Mouse (Mus musculus): ENCODE results near the gene Capn2.

The Capn2 gene

DNA sequence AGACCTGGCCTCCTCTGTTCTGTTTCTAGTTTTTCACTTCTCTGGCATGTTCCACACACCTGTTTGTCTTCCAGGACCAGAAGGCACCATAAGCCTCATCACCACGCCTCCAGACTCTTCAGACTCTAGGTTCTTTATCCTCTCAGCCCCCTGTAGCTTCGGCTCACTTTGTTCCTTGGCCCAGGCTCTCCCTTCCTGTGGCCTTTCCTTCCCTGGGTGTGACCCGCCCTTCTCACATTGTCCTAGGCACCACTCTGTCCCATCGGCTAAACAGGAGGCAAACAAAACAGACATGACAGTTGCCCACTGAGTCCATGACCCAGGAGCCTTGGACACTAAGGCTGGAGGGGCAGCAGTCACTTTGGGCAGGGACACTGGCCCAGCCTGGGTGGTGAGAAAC, 17.2 kb downstream of the Capn2 start:
- DNase-seq: no peak

DNA sequence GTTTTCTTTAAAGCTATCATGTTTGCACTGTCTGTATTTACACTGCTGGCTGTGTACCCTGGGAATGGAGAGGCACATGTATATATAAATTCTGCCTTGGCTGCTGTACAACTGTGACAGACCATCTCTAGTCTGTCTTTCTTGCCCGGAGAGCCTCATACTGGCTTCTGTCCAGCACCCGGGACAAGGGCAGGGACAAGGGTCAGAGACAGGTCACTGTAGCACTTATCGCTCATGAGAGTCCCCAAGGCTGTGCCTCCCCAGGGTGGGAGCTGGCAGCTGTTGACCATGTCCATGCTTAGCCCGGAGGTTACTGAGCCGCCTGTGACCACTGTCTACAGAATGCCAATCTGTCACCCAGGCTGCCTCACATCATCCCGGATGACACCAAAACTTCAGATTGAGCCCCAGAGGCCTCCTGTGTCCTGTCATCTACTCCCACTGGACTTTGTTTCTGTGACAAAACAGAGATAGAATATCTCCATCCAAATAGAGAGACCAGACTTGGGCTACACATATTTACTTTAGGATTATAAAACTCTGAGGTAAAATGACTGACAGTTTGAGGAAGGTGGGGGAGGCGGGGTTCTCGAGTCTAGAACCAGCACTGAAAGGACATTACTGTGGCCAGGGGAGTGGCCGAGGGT, 17.8 kb downstream of the Capn2 start:
- no peak for DNase-seq

DNA sequence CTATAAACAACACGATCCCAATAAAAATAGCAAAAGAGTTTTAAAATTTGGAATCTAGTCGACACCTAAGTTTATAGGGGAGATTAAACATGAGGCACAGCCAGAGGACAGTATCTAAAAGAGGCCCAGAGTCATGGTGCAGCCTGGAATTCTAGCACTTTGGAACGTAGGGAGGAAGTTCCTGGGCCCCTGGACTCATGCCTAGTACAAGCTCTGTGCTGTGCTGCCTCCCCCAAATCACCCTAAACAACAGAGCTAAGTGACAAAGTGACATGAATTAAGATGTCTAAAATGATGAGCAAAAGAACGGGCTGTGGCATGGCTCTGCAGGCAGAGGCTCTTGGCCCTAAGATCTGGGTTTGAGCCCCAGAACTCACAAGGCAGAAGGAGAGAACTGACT, 19.7 kb downstream of the Capn2 start:
- no peak for DNase-seq

DNA sequence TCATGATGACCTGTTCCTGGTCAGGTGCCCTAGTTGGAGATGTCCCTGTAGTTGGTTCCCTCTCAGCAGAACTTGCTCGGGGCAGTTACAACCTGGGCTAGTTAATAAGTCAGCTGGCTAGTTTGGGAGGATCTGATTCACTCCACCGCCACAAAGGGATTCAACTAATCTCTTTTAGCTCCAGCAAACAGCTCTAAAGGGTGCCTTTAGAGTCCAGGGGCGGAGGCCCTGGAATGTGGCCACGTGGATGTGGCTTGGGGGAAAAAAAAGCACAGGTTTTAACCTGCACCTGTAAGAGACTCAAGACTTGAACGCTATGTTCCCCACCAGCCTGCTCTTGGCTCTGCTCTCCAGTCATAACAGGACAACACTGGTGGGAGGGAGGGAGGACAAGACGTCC, 20.7 kb downstream of the Capn2 start:
- no peak for DNase-seq

DNA sequence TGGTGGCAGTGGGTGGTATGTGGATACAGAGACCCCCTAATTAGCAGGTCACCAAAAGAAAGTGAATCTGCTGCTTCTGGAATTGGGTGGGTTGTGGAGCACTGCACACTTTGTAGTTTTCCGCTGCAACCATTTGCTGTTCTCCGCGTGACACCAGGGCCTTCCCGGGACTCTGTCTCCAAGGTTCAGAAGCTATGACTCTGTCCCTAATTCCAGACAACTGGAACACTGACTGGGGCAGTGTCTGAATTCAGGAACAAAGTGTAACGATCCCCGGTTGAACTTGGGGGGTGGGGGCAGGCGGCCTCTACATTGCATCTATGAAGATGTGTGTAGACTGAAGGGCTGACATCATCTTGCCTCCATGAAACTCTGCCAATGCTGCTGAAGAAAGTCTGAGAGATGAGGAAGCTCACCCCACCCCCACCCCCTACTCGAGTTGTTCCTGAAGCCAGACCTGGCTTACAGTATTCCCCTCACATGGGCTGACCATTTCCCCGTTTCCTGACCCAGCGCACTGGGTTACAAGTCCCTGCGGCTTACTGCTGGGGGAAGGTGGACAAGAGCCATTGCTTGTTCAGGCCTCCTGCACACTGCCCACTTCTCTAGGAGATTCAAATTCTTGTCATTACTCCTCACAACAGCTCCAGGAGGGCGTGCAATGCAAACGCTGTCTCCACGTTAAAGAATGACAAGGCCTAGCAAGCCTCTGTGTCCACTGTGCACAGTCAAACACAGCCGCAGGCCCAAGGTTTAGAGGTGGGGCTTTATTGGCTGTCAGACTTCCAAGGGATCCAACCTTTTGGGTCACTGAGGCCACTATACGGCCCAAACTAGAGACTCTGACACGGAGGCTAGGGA, 22.9 kb downstream of the Capn2 start:
- DNase-seq: no peak

DNA sequence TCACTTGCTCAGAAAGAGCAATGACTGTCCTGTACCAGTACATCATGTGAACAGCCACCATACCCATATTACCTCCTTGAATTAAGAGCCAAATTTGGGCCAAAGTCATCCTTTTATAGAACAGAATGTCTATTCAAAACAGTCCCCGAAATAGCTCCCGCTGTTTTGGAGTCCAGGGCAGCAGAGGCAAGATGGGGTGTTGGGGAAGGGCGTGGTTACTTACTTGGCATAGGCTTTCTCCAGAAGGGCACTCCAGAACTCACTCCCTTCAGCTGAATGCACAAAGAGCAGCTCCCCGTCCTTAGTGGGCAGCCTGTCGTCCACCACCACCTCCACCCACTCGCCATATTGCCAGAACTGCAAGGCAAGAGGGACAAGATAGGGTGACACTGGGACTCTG, 25.6 kb downstream of the Capn2 start:
- DNase-seq: no peak

DNA sequence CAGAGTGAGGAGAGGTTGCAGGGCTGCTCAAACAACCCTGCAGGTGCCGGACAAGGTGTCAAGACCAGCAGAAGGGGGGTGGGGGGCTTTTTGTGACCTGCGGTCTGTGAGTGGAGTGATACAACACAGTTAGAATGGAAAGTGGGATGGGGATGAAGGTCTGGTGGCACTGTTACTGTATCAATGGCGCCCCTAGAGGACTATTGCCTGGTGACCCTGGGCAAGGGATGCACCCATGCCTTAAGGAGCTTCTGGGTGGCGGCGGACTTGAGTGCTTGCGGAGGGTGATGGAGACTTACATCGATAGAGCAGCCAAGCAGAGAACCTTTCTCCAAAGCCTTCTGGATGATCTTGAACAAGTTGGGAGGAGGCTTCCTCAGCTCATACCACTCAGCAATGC, 26.8 kb downstream of the Capn2 start:
- DNase-seq: no peak

DNA sequence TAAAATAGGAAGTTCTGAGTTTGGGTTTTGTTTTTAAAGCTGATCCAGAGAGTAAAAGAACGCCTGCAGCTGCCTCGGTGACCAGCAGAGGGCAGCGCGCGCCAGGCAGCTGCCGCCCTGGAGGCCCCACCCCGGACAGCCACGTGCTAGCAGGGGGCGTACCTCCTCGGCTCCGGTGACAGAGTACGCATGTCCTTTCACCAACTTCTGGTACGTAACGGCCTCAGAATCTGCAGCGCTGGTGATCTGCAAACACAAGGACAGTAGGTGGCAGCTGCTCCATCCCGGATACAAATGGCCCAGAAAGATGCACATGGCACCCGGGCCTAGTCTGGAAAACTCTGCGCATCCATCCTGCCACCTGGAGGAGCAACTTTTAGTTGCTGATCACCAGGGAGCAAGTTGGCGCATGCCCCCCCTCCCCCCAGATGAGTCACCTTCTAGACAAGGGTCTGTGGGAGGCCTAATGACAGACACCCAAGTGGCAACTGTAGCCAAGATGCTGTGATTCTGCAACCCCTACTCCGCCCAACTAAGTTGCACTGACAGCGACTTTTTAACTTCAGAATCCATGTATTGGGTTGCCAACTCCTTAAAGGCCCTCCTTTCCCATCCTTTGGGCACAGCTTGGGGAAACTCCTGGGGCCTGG, 27.5 kb downstream of the Capn2 start:
- peak; percentile 90 for DNase-seq

DNA sequence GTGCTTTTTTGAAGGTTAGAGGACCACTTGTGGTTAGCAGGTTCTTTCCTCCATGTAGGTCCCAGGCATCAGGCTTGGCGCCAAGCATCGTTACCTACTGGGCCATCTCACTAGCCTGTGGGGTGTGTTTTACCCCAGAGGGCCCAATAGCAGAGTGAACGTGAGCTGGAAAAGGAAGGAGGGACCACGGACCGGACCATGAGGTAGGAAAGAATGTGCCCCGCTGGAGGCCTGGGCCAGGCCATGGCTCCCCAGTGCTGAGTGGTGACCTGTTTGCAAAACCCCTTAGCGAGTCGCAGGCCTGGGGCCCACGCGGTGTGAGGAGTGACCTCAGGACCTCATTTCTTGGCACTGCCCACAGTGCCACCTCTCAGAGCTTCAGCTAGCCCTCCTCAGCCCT, 28.9 kb downstream of the Capn2 start:
- DNase-seq: no peak

DNA sequence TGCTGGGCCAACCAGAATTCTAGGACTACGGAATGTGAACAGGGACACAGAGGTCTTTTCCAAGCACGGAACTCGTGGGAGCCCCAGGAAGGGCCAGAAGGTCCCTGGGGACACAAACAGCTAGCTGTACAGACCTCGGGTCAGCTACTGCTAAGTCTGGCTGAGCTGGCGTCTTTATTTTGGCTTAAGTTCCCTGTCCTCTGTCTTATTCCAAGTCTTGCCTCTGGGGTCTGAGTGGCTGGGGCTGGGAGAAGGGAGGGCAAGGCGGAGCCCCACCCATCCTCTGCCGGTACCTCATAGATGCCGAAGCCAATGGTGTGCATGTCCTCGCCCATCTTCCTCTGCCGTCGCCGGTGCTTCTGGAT, 33.5 kb downstream of the Capn2 start:
- peak; percentile 25 for DNase-seq

DNA sequence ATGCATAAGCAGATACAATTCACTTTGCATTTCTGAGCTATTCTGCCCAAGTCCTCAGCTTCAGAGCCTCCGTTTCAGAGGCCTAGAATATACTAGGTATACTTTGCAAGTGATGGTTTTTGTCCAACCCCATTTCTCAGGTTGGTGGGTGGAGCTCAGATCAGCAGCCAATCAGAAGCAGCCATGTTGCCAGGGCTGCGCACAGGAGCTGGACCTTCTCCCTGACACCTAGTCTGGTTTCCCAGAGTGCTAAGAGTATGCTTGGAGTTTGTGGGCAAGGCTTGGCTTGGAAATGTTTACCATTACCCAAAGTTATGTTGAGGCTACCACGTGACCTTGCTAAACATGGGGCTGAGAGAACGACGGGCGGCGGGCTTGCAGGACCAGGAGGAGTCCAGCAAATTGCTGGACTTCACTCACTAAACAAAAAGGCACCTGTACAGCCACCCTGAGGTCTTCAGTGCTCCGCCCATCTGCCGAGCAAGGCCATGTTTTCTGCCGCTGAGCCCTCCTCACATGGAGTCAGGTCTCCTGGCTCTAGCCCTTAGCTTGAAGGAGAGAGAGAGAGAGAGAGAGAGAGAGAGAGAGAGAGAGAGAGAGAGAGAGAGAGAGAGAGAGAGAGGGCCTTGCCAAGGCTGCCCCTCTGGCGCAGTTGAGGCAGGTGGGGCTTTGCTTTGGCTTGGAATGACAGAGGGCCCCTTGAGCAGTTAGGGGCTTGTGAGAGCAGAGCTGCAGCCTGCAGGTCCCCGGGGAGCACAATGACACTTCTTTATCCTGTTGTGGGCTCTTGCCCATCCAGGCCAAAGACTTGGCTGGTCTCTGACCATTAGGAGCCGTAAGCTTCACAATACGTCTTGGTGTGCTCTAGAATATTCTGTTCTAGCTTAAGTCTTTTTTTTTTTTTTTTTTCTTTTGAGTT, 34.2 kb downstream of the Capn2 start:
- no peak for DNase-seq

DNA sequence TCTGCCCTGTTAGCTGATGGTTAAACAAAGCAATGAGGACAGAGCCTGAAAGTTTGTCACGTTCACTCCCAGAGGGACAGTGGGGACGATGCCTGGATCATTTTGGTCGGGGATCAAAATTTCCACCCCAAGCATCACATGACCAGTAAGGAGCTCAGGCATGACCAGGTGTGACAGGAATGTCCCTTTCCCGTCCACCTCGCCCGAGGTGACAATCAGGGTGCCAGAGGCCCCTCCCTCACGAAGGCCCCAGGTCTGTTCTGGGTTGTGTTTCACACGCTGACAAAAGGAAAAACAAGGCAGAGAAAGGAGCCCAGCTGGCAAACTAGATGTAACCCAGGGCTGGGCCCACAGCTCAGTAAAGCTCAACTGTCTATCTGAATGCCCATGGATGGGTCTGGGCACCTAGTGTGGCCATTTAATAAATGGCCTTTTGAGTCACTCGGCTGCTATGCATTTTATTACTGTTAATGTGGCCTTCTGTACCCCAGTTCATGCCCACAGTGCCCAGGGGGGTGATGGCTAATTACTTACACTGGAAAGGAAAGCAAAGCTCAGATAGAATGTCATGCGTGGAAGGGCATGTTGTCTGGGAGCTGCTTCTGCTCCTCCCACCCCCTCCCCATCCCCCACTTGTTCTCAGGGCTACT, 35.6 kb downstream of the Capn2 start:
- DNase-seq: no peak

DNA sequence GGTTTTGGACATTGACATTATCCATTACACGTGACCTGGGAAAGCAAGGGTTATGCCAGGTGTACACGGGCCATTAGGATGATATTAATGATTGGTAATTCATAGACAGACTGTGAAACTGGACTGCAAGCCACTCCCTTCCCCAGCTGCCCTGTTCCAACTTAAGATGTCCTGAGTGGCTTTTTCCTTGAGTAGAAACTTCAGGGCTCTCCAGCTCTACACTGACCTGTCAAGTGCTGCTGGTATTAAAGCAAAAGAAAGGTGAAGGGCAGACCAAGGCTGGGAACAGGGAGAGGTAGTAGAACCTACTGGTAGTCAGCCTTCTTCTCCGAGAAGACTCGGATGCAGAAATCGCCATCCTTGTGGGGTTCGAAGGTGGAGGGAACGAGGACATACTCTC, 36.3 kb downstream of the Capn2 start:
- DNase-seq: no peak

DNA sequence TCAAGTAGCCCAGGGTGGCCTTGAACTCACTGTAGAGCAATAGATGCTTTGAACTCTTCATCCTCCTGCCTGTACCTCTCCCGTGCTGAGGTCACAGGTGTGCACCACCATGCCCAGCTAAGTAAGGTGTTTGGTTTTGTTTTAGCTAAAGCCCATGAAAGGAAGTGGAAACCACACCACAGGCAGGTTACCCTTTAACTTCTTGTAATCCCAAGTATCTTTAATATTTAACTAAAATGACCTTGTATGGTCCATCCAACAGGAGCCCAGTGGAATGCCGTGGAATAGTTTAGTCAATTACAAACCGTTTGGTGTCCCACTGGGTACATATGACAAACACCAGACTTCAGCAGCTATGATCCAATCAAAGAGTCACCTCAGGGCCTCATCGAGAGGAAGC, 38.5 kb downstream of the Capn2 start:
- DNase-seq: no peak

DNA sequence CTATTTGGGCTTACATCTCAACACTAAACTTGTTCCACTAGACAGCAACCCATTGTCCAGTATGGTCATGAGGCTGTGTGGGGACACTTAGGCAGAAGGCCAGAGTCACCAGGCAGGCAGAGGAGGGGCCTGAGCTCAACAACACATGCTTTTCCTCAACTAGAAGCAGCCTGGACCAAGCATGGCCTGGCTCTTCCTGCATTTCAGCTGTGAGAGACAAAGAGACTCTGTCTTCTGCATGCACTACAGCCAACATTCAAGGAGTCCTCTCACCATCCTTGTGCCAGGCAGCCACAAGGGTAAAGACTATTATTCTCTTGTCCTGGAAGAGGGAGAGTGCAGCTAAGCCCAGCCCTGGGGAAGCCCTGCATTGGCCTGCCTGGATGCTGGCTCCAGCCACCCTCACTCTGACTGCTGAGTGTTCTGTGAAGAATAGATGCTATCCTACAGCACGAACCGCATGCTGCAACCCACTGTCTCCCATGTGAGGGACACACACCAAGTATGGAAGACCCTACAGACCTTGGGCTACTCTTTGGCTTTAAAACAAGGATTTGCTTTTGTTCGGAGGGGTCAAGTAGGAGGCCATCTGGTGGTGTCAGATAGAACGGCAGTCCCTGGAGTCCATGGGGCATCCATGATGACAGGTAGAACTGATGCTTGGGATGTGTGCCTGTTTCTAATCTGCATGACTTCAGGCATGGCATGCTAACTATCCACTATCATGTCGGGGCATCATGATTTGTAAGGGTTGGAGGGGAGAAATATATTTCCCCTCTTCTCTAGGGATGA, 42.2 kb downstream of the Capn2 start:
- DNase-seq: no peak

DNA sequence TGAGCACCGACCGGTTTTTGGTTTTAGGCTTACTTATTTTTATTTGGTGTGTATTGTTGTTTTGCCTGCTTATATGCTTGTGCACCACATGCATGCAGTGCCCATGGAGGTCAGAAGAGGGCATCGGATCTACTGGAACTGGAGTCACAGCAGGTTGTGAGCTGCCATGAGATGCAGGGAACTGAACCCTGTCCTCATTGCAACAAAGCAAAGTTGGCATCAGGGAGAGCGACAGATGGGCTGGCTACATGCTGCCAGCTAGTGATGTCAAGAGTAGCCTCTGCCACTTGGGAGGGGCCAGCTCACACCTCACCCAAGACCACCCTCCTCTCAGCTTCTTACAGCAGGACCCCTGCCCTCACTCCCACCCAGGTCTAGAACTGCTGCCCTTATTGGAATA, 51.4 kb downstream of the Capn2 start:
- no peak for DNase-seq

DNA sequence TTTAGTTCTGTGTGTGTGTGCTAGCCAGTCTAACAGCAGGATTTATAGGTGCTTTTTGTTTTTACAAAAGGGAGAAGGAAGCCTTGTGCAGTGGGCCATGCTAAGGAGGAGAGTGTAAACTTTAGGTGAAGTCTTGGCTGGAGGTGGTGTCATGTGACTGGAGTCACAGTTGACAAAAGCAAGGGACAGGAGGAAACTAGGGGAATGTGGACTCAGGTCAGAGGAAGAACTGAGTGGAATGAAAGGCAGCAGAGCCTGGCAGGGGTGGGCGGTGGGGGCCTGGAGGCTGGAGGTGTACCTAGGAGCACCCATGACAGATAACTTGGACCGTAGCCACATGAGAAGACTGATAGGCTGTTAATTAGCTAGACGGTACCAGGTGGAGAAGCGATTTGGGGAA, 52.1 kb downstream of the Capn2 start:
- no peak for DNase-seq

DNA sequence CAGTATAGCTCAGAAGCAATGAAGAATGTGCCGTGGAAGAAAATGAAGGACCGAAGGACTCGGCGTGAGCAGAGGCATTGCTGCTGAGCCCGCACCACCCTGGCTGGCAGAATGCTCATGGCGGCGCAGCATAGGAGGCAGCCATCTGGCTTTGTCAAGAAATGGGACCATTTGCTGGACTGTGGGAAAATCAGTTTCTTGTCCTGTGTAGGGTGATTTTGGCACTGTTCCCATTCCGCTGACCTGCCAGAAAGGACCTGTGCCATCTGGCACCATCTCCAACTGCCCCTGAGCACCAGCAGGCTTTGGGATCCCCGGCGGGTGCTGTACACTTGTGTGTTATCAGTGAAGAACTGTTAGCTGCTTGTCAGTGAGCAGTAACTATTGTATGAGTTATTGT, 55.6 kb downstream of the Capn2 start:
- DNase-seq: no peak

DNA sequence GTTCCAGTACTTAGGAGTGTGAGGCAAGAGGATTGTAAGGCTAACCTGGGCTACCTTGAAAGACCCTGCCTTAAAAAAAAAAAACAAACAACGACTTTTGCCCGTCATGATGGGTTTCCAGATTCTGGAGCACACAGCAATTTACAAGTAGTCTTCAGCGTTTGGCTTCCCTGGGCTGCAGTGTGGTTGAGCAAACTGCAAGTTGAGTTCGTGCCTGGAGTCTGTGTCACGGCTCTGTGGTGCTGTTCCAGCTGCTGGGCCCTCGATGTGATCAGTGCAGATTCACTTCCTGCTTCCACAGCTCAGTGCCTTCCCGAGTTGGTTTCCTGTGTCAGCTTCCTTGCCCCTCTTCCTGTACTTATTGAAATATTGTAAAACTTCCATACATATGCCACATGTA, 56.1 kb downstream of the Capn2 start:
- no peak for DNase-seq

DNA sequence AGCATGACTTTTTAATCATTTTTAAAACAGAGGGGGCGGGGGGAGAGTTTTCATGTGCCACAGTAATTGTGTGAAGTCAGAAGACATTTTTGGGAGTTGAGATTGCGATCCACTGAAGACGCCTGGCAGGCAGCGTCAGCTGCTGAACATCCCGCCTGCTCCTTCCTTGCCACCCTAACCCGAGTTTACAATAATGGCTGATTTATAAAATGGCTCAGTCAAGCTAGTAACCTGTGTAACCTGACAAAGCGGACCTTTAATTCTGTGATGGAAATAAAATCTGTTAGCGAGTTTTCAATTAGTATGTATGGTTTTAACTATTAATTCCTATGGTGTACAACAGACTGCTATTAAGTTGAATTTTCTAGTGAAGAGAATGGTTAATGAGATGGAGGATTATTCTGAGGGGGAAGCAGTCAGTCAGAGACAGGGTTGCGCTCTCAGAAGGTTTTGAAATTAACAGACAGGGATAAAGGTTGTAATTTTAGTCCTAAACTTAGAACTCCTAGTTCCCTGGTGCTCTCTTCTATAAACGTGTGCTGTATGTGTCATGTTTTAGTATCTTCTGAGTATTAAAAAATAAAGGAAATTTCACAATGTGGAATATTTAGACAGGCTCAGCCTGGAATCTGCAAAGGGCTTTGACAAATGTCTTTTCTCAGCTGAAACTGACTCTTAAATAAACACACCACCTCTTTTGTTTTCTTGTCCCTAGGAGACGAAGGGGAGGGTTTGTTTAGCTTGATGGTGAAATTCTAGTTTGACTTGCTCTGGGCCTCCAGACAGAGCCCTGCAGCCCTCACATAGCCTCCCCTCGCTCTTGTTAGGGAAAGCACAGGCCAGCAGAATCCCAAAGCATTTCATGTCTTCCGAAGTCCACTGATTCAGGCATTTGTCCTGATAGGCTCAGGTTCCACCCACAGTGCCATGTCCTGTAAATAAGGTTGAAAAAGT, 56.8 kb downstream of the Capn2 start:
- DNase-seq: no peak

DNA sequence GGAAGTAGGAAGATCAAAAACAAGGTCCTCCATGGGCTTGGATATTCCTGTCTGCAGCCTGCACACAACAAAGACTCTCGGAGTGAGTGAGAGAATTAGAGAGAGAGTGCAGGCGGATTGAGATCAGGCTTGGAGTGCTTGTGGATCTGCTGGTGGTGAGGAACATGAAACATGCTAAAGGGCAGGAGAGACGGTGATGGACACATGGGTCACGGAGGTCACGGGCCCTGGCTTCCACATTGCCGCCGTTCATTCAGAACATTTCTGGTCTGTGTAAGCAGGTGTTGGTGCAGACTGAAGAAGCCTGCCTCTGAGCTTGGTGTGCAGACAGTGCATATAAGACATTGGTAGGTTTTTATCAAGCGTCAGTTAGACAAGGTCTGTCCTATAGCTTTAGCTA, 58.0 kb downstream of the Capn2 start:
- no peak for DNase-seq

All from right cerebral cortex, postnatal 25 days (tissue).